Mouse (Mus musculus) subcutaneous adipose tissue, adult 2 months (tissue): ENCODE results near the gene Olfr610. TPM values are rescaled to one million over a fixed set of nuclear protein-coding genes. Genes with fewer than 3 reads are reported as not detected.

Experiments
- polyA plus RNA-seq: library from polyadenylated mRNA; depleted of rRNA; stranded (reverse); fragments of >200 nt; gene quantifications from 2 replicates; pipeline ENCODE4 v1.2.3, GENCODE M21; 2012; ENCODE audit warnings: low replicate concordance; rRNA removed

Gene Olfr610
- polyA plus RNA-seq: not detected in 2 replicates

DNA sequence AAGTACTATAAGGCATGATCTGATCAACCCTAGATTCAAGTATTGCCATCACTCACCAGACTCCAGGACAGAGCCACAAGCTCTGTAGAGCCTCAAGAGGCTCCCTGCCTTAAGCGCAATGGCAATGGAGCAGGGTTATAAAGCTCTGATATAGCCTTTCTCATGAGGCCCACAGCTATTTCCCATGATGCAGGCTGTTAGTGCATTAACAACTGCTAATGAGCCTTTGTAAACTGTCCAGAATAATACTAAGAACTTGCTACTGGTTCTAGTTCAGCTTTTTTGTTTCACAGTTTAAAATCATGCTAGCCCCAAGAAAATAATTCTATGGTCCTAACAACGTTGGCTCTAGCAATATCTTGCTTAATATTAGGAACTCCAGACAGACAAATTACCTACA lies at the start of gene Olfr610:
Gene Olfr610 (minus strand): TSS at position 101 of the 400 bp plus-strand sequence.

DNA sequence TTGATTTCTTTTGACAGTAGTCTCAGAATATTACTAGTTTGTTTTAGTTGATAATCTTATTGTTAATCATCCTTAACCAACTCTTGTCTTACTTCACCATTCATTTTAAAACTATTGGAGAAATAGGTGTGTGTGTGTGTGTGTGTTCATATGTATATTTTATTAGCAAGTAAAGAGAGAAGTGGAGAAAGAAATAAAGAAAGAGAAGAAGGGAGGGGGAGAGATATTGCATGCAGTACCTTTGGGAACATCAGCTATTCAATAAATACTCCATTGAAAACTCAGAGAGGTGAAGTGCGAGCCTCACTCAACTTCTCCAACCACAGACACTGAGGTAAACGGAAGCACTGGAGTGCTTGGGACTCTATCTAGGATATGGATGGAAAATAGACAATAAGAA lies 43.9 kb upstream of the Olfr610 start, which contains the start of gene Olfr615:
Gene Olfr615 (plus strand): TSS at position 301 of the 400 bp plus-strand sequence.

DNA sequence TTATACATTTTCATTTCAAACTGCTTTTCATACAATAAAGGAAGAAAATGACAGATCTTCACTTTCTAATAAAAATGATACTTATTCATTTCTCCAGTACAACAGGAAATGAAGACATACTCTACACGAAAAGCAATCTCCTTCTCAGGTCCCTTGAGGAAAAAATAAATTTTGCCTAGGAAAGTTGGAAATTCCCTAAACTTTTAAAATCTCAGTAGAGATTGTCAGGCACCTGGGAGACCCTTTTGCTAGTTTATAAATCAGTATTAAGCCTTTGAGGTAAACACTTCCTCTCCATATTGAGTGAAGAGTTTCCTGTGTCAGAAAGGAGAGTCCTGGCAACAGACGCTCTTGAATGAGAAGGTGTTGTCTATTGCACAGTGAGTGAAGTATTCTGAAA lies 35.9 kb upstream of the Olfr610 start, which contains the start of gene Olfr613:
Gene Olfr613 (plus strand): TSS at position 301 of the 400 bp plus-strand sequence.

DNA sequence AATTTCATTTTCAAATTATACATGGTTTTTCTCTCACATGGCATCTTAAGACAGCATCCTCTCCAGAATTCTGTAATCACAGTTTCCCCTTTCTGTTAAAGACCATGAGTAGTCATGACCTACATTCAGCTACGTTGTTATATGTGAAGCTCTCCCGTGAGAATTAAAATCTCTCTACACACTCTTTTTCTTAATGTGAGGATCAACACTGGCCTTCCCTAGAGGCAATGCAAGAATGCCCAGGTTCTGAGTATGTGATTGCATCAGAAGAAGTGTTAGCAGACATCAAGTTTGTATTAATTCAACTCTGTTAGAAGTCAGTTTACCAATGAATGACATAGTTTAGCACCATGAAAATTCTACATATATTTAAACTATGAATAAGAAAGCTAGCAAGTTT lies 30.7 kb upstream of the Olfr610 start, which contains the start of gene Olfr612:
Gene Olfr612 (minus strand): TSS at position 101 of the 400 bp plus-strand sequence.

DNA sequence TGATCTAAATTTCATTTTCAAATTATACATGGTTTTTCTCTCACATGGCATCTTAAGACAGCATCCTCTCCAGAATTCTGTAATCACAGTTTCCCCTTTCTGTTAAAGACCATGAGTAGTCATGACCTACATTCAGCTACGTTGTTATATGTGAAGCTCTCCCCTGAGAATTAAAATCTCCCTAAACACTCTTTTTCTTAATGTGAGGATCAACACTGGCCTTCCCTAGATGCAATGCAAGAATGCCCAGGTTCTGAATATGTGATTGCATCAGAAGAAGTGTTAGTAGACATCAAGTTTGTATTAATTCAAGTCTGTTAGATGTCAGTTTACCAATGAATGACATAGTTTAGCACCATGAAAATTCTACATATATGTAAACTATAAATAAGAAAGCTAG lies 8.8 kb upstream of the Olfr610 start, which contains the start of gene Olfr611:
Gene Olfr611 (minus strand): TSS at position 101 of the 400 bp plus-strand sequence.

DNA sequence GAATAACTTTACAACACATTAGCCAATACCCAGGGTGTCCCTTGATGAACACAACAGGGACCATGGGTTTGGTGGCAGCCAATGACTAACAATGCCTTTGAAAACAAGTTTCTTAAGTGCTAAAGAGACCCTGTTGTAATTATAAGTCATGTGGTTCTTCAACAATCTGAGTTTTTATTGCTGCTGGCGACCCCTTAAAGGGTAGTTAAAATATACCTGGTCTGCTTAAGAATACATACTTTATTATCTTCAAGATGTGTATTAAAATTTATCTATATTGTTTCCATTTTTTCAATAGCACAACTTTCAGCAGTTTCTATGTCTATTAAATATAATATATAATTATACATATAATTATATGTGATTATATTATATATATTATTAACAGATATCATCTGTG lies 14.0 kb downstream of the Olfr610 start, which contains the start of gene Olfr609:
Gene Olfr609 (minus strand): TSS at position 101 of the 400 bp plus-strand sequence.

DNA sequence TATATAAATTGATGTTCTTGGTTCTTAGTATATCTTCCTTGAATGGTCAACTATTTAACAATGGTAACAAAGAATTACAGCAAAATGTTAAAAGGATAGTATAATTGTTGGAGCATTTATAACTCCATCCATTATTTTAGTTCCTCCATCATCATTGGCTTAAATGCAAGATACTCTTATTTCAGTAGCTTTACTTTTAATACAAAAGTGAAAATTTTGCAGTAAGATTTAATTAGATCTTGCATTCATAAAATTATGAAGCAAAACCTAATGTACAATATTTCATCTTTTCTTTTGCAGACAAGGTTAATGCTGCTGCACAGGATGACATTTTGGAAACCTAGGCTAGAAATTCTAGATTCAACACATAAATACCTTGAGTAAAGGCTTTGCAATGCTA lies 42.3 kb downstream of the Olfr610 start, which contains the start of gene Olfr608:
Gene Olfr608 (plus strand): TSS at position 301 of the 400 bp plus-strand sequence.

Other genes starting within 250 kb of the Olfr610 start
- gene Olfr596, start 206.5 kb downstream of the Olfr610 start, polyA plus RNA-seq: not detected in 2 replicates
- not detected in 2 replicates for gene Olfr597, start 195.8 kb downstream of the Olfr610 start, polyA plus RNA-seq
- gene Olfr598, start 188.6 kb downstream of the Olfr610 start, polyA plus RNA-seq: not detected in 2 replicates
- gene Olfr599, start 176.2 kb downstream of the Olfr610 start, polyA plus RNA-seq: not detected in 2 replicates
- gene Olfr600, start 162.5 kb downstream of the Olfr610 start, polyA plus RNA-seq: not detected in 2 replicates
- not detected in 2 replicates for gene Olfr601, start 149.5 kb downstream of the Olfr610 start, polyA plus RNA-seq
- gene Olfr603, start 125.9 kb downstream of the Olfr610 start, polyA plus RNA-seq: not detected in 2 replicates
- gene Usp17lc, start 97.0 kb downstream of the Olfr610 start, polyA plus RNA-seq: not detected in 2 replicates
- gene Olfr605, start 66.7 kb downstream of the Olfr610 start, polyA plus RNA-seq: not detected in 2 replicates
- not detected in 2 replicates for gene Olfr606, start 63.1 kb downstream of the Olfr610 start, polyA plus RNA-seq
- gene Olfr607, start 48.0 kb downstream of the Olfr610 start, polyA plus RNA-seq: not detected in 2 replicates
- not detected in 2 replicates for gene Olfr608, start 42.2 kb downstream of the Olfr610 start, polyA plus RNA-seq
- not detected in 2 replicates for gene Olfr609, start 14.1 kb downstream of the Olfr610 start, polyA plus RNA-seq
- gene Olfr611, start 8.7 kb upstream of the Olfr610 start, polyA plus RNA-seq: not detected in 2 replicates
- not detected in 2 replicates for gene Olfr612, start 30.6 kb upstream of the Olfr610 start, polyA plus RNA-seq
- not detected in 2 replicates for gene Olfr613, start 36.0 kb upstream of the Olfr610 start, polyA plus RNA-seq
- not detected in 2 replicates for gene Olfr615, start 44.0 kb upstream of the Olfr610 start, polyA plus RNA-seq
- gene Olfr616, start 57.0 kb upstream of the Olfr610 start, polyA plus RNA-seq: not detected in 2 replicates
- gene Olfr617, start 60.9 kb upstream of the Olfr610 start, polyA plus RNA-seq: not detected in 2 replicates
- gene Olfr618, start 78.0 kb upstream of the Olfr610 start, polyA plus RNA-seq: not detected in 2 replicates
- not detected in 2 replicates for gene Olfr619, start 88.5 kb upstream of the Olfr610 start, polyA plus RNA-seq
- not detected in 2 replicates for gene Olfr620, start 100.4 kb upstream of the Olfr610 start, polyA plus RNA-seq
- gene Olfr622, start 130.6 kb upstream of the Olfr610 start, polyA plus RNA-seq: not detected in 2 replicates
- not detected in 2 replicates for gene Olfr623, start 151.6 kb upstream of the Olfr610 start, polyA plus RNA-seq
- not detected in 2 replicates for gene Olfr624, start 159.1 kb upstream of the Olfr610 start, polyA plus RNA-seq
- gene Olfr625-ps1, start 170.6 kb upstream of the Olfr610 start, polyA plus RNA-seq: not detected in 2 replicates
- not detected in 2 replicates for gene Olfr243, start 202.5 kb upstream of the Olfr610 start, polyA plus RNA-seq
- gene Olfr628, start 218.3 kb upstream of the Olfr610 start, polyA plus RNA-seq: not detected in 2 replicates
- not detected in 2 replicates for gene Olfr629, start 232.8 kb upstream of the Olfr610 start, polyA plus RNA-seq
- not detected in 2 replicates for gene Olfr630, start 245.2 kb upstream of the Olfr610 start, polyA plus RNA-seq